Mouse (Mus musculus): ENCODE measurements around the gene Prss57.

DNA sequence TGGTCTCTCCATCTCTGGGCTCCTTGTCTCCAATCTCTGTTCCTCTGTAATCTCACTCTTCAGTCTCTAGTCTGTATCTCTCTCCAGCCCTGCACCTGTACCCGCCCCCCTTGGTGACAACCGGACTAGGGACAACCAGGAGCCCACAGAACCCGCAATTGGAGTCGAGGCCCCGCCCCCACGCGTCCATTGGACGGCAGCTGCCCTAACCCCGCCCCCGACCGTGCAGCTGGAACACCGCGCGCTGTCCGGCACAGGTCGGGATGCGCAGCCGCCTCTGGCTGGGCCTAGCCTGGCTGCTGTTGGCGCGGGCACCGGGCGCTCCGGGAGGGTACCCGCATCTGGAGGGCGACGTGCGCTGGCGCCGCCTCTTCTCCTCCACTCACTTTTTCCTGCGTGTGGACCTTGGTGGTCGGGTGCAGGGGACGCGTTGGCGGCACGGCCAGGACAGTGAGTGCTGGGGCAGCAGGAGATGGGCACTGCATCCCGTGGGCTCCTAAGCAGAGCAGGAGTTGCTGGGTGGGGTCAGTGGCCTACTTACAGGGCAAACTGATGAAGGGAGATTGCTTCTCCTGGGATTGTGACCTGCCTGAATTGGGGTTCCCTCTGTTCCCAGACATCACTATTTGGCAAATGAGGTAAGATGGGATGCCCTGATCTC is 35.8 kb downstream of the Prss57 start, which contains the start of gene Fgf22:
- TF ChIP-seq CTCF (IDR thresholded peaks at IDR 0.05; ENCODE audit: low read depth, low read length) = no peak
- no peak for TF ChIP-seq TAL1 (conservative IDR thresholded peaks at IDR 0.05; ENCODE audit: low read depth, low read length)
- no peak for TF ChIP-seq GATA1 (IDR thresholded peaks at IDR 0.05; ENCODE audit: borderline replicate concordance, low read length)
- no peak for TF ChIP-seq GATA2 (IDR thresholded peaks at IDR 0.05; ENCODE audit: borderline replicate concordance, low read depth, low read length)
- TF ChIP-seq POLR2AphosphoS5 (IDR thresholded peaks at IDR 0.05; ENCODE audit: insufficient replicate concordance, low read depth, low read length) = no peak

All from G1E (cell line).